Mouse (Mus musculus): ENCODE data around the gene Nphs1. TPM values are rescaled to one million over a fixed set of nuclear protein-coding genes. Genes with fewer than 3 reads are reported as not detected.

Gene Nphs1
- polyA plus RNA-seq, 1 experiment from 2014 or later = not detected

DNA sequence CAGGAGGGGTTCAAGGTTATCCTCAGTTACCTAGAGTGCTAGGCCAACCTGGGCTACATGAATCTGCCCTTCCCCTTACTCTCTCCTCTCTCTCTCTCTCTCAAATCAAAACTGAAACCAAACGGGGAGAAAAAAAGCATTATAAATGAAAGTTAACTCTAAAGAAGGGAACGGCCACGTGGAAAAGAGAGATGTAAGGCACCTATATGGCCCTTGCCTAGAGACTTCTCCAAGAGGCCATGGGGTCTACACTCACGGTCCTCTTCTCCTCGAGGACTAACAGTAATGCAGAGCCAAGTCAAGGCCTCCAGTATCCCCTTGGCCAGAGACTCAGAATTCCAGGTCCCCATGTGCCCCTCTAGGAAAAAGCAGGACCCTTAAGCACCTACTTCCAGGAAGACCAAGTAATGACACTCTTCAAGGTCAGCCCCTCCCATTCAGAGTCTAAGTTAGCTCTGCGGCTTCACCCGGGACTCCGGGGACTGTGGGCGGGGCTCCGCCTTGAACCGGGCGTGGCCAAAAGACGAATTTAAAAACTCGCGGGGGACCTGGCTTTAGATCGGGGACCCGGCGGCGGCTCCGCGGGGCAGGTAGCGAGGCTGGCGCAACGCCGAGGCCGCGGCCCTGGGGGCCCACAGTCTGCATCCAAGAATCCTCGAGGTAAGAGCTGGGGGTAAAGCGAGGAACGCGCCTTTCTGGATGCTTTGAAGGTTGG lies 36.8 kb upstream of the Nphs1 start, which contains the start of gene Nfkbid:
Gene Nfkbid (plus strand): TSS at position 558 of the 715 bp plus-strand sequence.
- H3K36me3 ChIP-seq (ENCODE audit: control insufficient read depth, insufficient read depth) = no peaks in the 10 kb centered on the region; the same call in 1 of the 2 replicates
- ATAC-seq = peak; percentile 27
- peaks cover 5% of the 10 kb centered on the region; the same call in 1 of the 2 replicates for H3K27me3 ChIP-seq (replicated peaks; ENCODE audit: control insufficient read depth, insufficient read depth, low read length)
- peak within 1 kb of the TSS; percentile 49; the same call in 1 of the 2 replicates for H3K27ac ChIP-seq (ENCODE audit: low read length)
- peak within 1 kb of the TSS; percentile 69 for H3K4me2 ChIP-seq (ENCODE audit: low read length)
- WGBS = 9% methylated on average over 31 of the region's 31 CpGs
- no peaks in the 10 kb centered on the region for H3K9me3 ChIP-seq (ENCODE audit: control insufficient read depth, low read length)
- H3K4me3 ChIP-seq (replicated peaks; ENCODE audit: low read length) = peak within 1 kb of the TSS; percentile 65
- peaks cover 12% of the 10 kb centered on the region for H3K4me1 ChIP-seq (replicated peaks; ENCODE audit: control insufficient read depth, insufficient read depth, low read length)
- peak within 1 kb of the TSS; percentile 71 for H3K9ac ChIP-seq (replicated peaks; ENCODE audit: low read depth, low read length)

- Histone ChIP-seq H3K36me3 (ENCODE audit: control insufficient read depth, insufficient read depth) (no peaks in the 10 kb centered on the region; the same call in 1 of the 2 replicates), H3K27ac (ENCODE audit: low read length) (peak overlapping the region; percentile 49; the same call in 1 of the 2 replicates), H3K4me3 (replicated peaks; ENCODE audit: low read length) (peak overlapping the region; percentile 65), H3K4me1 (replicated peaks; ENCODE audit: control insufficient read depth, insufficient read depth, low read length) (peaks cover 12% of the 10 kb centered on the region), H3K9ac (replicated peaks; ENCODE audit: low read depth, low read length) (peak overlapping the region; percentile 71), H3K4me2 (ENCODE audit: low read length) (peak overlapping the region; percentile 69), H3K9me3 (ENCODE audit: control insufficient read depth, low read length) (no peaks in the 10 kb centered on the region), H3K27me3 (replicated peaks; ENCODE audit: control insufficient read depth, insufficient read depth, low read length) (peaks cover 5% of the 10 kb centered on the region; the same call in 1 of the 2 replicates)
- under 1% methylated on average over 44 of the region's 45 CpGs for WGBS
- ATAC-seq = peak; percentile 92
Measured at GRCm38 (mm10) chr7:30421890-30422435, 36.2 kb upstream of the Nphs1 start.

DNA sequence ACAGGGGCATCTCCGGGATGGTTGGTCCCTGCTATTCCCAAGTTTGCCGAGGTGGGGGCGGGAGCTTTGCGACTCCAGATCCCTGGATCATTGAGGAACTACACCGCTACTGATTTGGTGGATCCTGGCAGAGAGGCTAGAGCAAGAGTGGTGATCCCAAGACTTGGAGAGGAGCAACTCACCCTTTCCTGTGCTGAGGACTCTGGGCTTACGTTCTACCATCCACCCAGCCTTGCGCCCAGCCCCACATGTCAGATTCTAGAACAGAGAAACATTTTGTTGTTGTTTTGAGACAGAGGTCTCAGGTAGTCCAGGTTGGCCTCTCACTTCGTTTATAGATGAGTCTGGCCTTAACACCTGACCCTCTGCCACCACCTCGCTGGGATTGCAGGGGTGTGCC lies 35.6 kb upstream of the Nphs1 start:
- Histone ChIP-seq H3K9ac (replicated peaks; ENCODE audit: low read depth, low read length) (peak overlapping the region; percentile 71), H3K36me3 (ENCODE audit: control insufficient read depth, insufficient read depth) (no peaks in the 10 kb centered on the region; the same call in 1 of the 2 replicates), H3K4me3 (replicated peaks; ENCODE audit: low read length) (peak overlapping the region; percentile 65), H3K4me1 (replicated peaks; ENCODE audit: control insufficient read depth, insufficient read depth, low read length) (peaks cover 12% of the 10 kb centered on the region), H3K27me3 (replicated peaks; ENCODE audit: control insufficient read depth, insufficient read depth, low read length) (peaks cover 5% of the 10 kb centered on the region; the same call in 1 of the 2 replicates), H3K27ac (ENCODE audit: low read length) (0 out of 2 replicates have a peak overlapping the region, but pooled peaks have one; percentile 13), H3K9me3 (ENCODE audit: control insufficient read depth, low read length) (no peaks in the 10 kb centered on the region), H3K4me2 (ENCODE audit: low read length) (peak overlapping the region; percentile 69)
- peak; percentile 37 for ATAC-seq
- 11% methylated on average over 9 of the region's 9 CpGs for WGBS

DNA sequence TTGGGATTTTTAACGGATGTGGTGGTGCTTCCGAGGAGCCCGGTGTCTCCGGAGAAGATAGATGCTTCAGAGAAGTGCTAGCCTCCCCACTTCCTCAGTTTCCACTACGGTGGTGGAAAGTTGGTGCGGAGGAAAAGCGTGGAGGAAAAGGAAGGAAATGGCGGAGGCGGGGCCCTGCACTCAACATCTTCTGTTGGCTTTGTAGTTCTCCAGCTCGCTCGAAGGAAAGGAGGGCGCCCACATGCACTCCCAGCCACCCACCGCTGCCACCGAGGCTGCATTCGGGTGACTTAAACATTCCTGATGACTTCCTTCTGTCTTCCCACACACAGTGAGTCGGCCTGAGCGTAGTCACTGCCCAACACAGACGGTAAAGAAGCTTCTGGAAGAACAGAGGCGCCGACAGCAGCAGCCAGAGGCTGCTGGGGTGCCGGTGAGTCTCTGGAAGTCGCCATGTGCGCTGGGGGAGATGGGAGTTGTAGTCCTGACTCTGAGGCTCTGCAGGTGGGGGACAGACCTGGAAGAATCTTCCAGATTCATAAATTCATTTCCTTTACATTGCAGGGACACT lies 35.0 kb upstream of the Nphs1 start:
- Histone ChIP-seq H3K36me3 (ENCODE audit: control insufficient read depth, insufficient read depth) (no peaks in the 10 kb centered on the region; the same call in 1 of the 2 replicates), H3K27ac (ENCODE audit: low read length) (no peak overlapping the region), H3K4me1 (replicated peaks; ENCODE audit: control insufficient read depth, insufficient read depth, low read length) (peaks cover 12% of the 10 kb centered on the region), H3K4me2 (ENCODE audit: low read length) (peak overlapping the region; percentile 69), H3K4me3 (replicated peaks; ENCODE audit: low read length) (peak overlapping the region; percentile 65), H3K9ac (replicated peaks; ENCODE audit: low read depth, low read length) (peak overlapping the region; percentile 71), H3K9me3 (ENCODE audit: control insufficient read depth, low read length) (no peaks in the 10 kb centered on the region), H3K27me3 (replicated peaks; ENCODE audit: control insufficient read depth, insufficient read depth, low read length) (peaks cover 5% of the 10 kb centered on the region; the same call in 1 of the 2 replicates)
- ATAC-seq = no peak
- WGBS = 49% methylated on average over 23 of the region's 23 CpGs

GRCm38 (mm10) chr7:30429327-30429726 lies 28.8 kb upstream of the Nphs1 start:
- H3K4me1 ChIP-seq (replicated peaks; ENCODE audit: control insufficient read depth, insufficient read depth, low read length) = no peaks in the 10 kb centered on the region
- no peak overlapping the region for H3K4me3 ChIP-seq (replicated peaks; ENCODE audit: low read length)
- no peaks in the 10 kb centered on the region; the same call in 1 of the 2 replicates for H3K36me3 ChIP-seq (ENCODE audit: control insufficient read depth, insufficient read depth)
- H3K9ac ChIP-seq (replicated peaks; ENCODE audit: low read depth, low read length) = no peak overlapping the region
- no peak overlapping the region for H3K27ac ChIP-seq (ENCODE audit: low read length)
- H3K9me3 ChIP-seq (ENCODE audit: control insufficient read depth, low read length) = no peaks in the 10 kb centered on the region
- no peak for ATAC-seq
- no peak overlapping the region for H3K4me2 ChIP-seq (ENCODE audit: low read length)
- H3K27me3 ChIP-seq (replicated peaks; ENCODE audit: control insufficient read depth, insufficient read depth, low read length) = no peaks in the 10 kb centered on the region

- Histone ChIP-seq H3K4me3 (replicated peaks; ENCODE audit: low read length) (no peak overlapping the region), H3K27me3 (replicated peaks; ENCODE audit: control insufficient read depth, insufficient read depth, low read length) (no peaks in the 10 kb centered on the region), H3K9me3 (ENCODE audit: control insufficient read depth, low read length) (no peaks in the 10 kb centered on the region), H3K36me3 (ENCODE audit: control insufficient read depth, insufficient read depth) (peaks cover 7% of the 10 kb centered on the region; the same call in 1 of the 2 replicates), H3K4me2 (ENCODE audit: low read length) (no peak overlapping the region), H3K27ac (ENCODE audit: low read length) (no peak overlapping the region), H3K4me1 (replicated peaks; ENCODE audit: control insufficient read depth, insufficient read depth, low read length) (no peaks in the 10 kb centered on the region), H3K9ac (replicated peaks; ENCODE audit: low read depth, low read length) (no peak overlapping the region)
- ATAC-seq = no peak
- 68% methylated on average over 2 of the region's 2 CpGs for WGBS
Measured at GRCm38 (mm10) chr7:30430191-30430590, 27.9 kb upstream of the Nphs1 start.

GRCm38 (mm10) chr7:30431793-30432192 lies 26.3 kb upstream of the Nphs1 start:
- Histone ChIP-seq H3K4me3 (replicated peaks; ENCODE audit: low read length) (no peak overlapping the region), H3K36me3 (ENCODE audit: control insufficient read depth, insufficient read depth) (peaks cover 15% of the 10 kb centered on the region), H3K27ac (ENCODE audit: low read length) (no peak overlapping the region), H3K9me3 (ENCODE audit: control insufficient read depth, low read length) (no peaks in the 10 kb centered on the region), H3K9ac (replicated peaks; ENCODE audit: low read depth, low read length) (no peak overlapping the region), H3K4me2 (ENCODE audit: low read length) (no peak overlapping the region), H3K4me1 (replicated peaks; ENCODE audit: control insufficient read depth, insufficient read depth, low read length) (no peaks in the 10 kb centered on the region), H3K27me3 (replicated peaks; ENCODE audit: control insufficient read depth, insufficient read depth, low read length) (no peaks in the 10 kb centered on the region)
- peak; percentile 75 for ATAC-seq
- WGBS = 11% methylated on average over 3 of the region's 3 CpGs

GRCm38 (mm10) chr7:30434238-30434637 lies 23.9 kb upstream of the Nphs1 start:
- Histone ChIP-seq H3K4me1 (replicated peaks; ENCODE audit: control insufficient read depth, insufficient read depth, low read length) (no peaks in the 10 kb centered on the region), H3K27me3 (replicated peaks; ENCODE audit: control insufficient read depth, insufficient read depth, low read length) (no peaks in the 10 kb centered on the region), H3K4me2 (ENCODE audit: low read length) (no peak overlapping the region), H3K9ac (replicated peaks; ENCODE audit: low read depth, low read length) (no peak overlapping the region), H3K27ac (ENCODE audit: low read length) (no peak overlapping the region), H3K36me3 (ENCODE audit: control insufficient read depth, insufficient read depth) (peaks cover 20% of the 10 kb centered on the region), H3K9me3 (ENCODE audit: control insufficient read depth, low read length) (no peaks in the 10 kb centered on the region), H3K4me3 (replicated peaks; ENCODE audit: low read length) (no peak overlapping the region)
- WGBS = 6% methylated on average over 10 of the region's 10 CpGs
- ATAC-seq = no peak

- Histone ChIP-seq H3K9ac (replicated peaks; ENCODE audit: low read depth, low read length) (no peak overlapping the region), H3K4me2 (ENCODE audit: low read length) (no peak overlapping the region), H3K4me3 (replicated peaks; ENCODE audit: low read length) (no peak overlapping the region), H3K27ac (ENCODE audit: low read length) (no peak overlapping the region), H3K9me3 (ENCODE audit: control insufficient read depth, low read length) (no peaks in the 10 kb centered on the region), H3K4me1 (replicated peaks; ENCODE audit: control insufficient read depth, insufficient read depth, low read length) (no peaks in the 10 kb centered on the region), H3K36me3 (ENCODE audit: control insufficient read depth, insufficient read depth) (peaks cover 23% of the 10 kb centered on the region), H3K27me3 (replicated peaks; ENCODE audit: control insufficient read depth, insufficient read depth, low read length) (no peaks in the 10 kb centered on the region)
- no peak for ATAC-seq
- WGBS = 75% methylated on average over 10 of the region's 10 CpGs
Measured at GRCm38 (mm10) chr7:30434701-30435100, 23.4 kb upstream of the Nphs1 start.
